Mouse (Mus musculus) R1 (cell line): Measurements from ENCODE around the gene Mctp1.

ENCODE experiments used
- DNase-seq: peaks from one replicate; pipeline ENCODE4 v3.0.0-alpha.2; 2018; ENCODE audit warnings: low read depth, low spot score

Gene Mctp1

DNA sequence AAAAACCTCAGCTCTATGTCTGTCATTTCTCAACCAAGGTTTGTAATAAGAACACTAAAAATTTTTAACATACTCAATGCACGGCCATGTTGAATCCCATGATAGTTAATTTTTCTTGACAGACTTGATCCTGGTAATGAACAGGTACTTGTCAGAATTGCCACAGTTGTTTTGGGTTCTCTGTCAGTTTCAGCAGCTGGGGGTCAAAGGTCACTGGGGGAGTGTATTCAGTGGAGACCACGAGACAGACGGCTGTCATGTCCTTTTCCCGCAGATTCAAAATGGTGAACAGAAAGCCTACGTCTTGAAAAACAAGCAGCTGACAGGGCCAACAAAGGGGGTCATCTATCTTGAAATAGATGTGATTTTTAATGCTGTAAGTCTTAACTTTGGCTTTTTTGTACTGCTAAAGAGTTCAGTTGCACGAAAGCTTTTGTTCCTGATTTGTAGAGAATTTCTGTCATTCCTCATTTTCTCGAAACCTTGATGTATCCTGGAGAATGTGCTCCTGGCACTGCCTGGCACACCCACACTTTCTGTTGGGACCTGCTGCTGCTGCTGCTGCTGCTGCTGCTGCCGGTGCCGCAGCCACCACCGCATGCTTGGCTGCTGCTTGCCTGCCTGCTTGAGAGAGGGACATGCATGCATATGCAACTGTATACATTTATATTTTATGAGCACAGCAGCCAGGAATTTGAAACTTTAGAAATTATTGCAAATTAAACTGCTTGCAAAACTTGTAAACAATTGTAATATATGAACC, 440.8 kb downstream of the Mctp1 start:
- DNase-seq = peak; percentile 6

DNA sequence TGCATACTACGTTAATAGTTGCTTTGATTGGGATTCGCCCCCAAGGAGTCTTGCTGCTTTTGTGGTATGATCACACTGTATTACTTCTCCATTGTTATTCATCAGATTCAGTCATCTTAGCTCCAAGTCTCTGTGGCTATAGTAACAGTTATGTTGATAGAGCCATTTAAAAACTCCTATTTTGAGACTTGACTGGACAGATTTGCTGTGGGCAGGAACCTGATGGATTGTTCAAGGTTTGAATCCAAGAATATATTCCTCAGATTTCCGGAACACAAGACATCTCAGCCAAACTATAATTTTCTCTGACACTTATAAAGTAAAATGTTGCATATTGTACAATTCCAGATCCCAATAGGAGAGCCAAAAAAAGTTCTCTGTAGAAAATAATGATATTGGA, 443.4 kb downstream of the Mctp1 start:
- DNase-seq = no peak

DNA sequence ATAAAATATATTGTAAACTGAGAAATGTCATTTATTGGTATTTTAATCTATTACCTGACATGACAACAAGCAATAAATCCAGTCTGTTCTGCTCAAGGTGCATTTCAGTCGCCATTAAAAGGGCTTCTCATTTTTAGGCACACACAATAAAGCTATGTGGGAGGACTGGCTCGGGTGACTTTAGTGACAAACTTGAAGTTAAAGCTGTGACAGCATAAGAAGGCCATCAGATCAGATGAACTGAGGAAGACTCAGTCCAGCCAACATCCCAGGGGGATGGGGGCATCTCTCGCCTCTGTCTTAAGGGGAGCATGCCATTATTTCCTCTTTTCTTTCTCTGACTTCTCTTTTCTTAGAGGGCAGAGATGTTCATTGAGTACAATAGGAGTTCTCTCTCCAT, 453.7 kb downstream of the Mctp1 start:
- no peak for DNase-seq

DNA sequence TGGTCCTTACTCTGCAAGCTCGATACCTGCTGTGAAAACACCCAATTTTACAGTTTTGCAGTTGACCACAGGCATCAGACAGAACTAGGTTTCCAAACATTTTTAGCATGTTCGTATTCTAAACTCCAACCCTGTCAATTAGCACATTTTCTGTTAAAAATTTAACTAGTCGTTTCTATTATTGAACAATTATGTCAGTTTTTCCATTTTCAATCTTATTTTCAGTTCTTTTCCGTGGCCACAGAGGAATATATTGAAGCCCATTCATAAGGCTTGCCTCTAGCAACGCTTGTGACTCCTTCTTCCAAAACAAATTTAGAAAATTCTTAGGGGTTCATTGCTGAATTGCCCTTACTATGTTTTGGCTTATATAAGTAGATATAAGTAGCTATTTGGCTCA, 456.4 kb downstream of the Mctp1 start:
- no peak for DNase-seq

DNA sequence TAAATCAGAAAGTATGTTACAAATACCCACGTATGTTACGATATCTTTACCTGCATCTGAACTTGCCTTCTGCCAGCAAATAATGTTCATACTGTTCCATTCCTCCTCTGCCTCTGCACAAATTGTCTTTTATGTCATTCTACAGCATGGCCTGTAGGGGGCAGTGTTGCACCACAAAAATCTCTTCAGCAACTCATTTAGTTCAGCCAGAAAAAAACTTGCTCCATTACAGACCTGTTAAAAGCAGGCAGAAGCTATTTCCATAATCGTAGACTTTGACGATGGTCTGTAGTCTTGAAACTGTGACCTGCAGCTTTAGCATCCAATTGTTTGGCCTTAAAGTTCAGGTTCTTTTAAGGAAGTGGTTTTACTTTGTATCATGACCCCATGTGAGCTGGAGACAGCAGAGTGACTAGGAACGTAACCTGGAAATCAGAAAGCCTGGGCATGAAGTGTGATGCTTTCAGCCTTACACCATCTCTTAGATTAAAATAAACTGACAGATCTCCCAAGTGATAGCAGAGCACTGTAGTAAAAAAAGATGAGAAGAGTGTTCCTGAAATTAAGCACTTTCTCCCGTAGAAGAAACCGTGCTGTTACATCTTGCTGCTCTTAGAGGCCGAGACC, 460.4 kb downstream of the Mctp1 start:
- DNase-seq = peak; percentile 57

DNA sequence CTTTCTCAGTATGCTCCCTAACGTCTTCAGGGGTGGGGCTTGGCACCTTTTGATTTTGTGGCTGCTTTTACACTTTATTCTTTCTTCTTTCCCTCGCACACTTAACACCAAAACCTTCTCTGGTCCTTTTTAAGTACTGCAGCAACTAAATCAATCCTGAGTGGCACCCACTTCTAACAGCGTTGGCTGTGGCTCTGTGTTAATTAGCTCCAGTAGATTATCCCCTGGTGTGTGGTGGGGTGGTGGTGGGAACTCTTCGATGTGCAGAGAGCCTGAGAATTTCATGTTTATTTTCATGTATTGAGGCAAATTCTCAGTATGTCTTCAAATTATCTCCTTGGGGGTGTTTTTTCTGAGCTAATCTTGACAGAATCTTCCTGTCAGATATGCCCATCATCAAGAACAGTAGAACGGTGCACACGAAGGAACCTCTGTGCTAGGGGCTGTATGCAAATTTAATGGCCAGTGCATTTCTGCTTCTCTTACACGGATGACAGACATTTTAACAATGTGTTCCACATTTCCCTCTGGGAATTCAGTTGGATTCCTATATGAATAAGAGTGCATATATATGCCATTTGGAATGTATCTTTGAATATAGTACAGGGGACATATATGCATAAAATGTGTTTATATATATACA, 466.2 kb downstream of the Mctp1 start:
- DNase-seq = no peak

DNA sequence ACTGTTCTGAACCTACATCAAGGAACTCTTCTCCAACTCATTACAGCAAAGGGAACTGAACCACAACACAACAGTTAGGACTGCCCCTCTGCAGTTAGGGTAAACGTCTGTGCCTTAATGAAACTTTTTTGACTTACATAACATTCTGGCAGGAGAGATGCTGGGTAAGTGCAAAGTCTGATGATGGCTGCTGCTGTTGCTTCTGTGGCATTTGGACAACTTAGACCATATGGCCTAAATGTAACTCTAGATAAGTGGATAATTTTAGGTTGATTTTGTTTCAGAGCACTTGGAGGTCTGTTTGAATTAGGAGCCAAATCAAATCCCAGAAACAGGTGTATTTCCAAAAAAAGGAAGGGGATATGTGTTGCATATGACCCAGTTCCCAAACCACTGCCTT, 470.0 kb downstream of the Mctp1 start:
- DNase-seq = no peak

DNA sequence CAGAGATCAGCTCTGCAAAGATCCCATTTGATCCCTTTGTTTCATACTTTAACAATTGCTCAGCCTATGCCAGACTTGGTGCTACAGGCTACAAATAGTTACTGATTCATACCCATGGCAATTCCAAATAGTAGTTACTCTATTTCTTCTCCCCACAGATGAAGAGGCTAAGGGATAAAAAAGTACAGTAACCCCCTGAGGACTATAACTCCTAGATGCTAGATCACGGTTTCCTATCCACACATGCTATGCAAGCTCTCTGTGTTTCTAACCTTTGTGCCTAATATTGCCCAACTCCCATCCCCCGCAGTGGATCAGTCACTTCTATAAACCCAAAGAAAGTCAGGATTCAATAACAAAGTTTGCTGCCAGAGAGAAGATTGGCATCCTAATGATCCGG, 470.7 kb downstream of the Mctp1 start:
- no peak for DNase-seq

DNA sequence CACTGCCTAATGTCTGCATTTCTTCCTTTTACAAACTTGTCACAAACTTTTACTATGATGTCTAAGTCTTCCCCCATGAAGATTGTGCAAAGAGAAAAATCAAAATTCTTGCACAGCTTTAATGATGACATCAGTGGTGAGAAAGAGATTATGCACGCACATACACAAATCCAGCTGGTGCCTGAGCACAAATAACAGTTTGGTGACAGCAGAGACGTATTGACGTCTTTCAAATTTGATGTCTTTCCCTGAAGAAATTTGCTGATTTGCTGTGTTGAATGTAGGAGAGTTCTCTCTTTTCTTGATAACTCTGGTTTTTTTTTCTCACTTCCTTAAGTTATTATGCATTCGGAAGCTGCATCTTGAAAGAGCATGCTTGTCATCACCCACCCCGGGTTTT, 472.7 kb downstream of the Mctp1 start:
- DNase-seq = no peak

DNA sequence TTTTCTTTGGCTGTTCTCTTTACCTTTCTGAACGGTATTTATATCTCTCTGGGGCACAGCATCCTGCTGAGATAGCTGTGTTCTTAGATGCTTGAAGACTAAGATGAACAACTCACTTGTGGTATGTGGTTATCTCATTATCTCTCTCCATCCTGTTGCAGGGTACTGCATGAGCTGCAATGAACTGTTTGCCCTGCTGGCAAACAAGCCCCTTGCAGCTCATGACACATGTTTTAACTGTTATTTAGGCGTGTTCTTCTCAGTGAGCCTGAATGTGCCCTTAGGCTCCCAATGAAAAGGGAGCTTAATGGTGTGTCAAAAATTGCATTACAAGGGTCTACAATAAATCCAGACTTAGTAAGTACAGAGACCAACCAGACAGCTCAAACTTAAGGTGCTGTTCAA, 473.7 kb downstream of the Mctp1 start:
- no peak for DNase-seq

DNA sequence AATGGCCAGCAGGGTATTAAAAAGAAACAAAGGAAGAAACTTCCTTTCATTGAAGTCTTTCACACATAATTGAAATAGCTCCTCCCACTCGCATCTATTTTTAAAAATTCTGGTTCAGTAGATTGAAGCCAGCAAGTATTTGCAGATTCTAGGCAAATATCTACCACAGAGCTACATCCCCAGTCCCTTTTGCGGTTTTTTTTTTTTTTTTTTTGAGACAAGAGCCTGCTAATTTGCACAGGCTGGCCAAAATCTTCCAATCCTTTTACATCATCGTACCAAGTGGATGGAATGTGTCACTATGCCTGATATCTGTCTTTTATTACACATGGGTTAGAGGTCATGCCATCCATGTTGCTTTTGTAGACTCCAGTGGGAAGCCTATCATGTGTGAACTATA, 486.0 kb downstream of the Mctp1 start:
- no peak for DNase-seq

DNA sequence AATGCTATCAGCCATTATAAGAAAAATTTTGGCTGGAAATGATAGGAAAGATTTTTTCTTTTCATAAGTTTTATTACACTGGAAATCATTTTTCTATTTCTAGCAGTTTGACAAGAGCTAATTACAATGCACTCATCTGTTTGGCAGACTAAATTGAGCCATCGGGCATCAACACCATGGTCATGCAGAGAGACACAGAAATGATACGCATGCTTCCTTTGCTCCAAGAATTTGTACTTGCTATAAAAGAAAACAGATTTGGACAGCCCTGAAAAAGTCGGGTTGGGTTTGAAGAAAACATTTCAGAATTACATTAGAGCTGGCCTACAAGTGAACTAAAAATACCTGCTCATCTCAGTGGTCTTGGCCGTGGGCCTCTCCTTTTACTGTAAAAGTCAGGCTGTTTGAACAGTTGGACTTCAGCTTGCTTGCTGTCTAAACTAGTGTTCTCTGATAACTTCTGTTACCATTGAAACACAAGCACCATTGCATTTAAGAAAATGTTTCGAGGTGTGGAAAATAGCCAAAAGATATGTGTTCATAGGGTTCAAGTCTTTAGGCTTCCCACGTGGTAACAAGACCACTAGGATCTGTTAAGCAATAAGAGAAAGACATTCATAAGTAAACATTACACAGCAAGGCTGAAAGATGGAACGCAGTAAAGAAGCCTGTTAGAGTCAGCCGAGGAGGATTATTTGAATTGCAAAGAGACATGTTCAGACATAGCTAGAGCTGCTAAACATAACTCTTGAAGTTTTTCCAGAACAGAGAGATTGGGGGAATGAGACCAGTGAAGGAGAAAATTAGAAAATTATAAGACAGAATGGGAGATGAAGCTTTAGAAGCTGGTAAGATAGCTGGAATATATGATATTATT, 493.8 kb downstream of the Mctp1 start:
- no peak for DNase-seq

DNA sequence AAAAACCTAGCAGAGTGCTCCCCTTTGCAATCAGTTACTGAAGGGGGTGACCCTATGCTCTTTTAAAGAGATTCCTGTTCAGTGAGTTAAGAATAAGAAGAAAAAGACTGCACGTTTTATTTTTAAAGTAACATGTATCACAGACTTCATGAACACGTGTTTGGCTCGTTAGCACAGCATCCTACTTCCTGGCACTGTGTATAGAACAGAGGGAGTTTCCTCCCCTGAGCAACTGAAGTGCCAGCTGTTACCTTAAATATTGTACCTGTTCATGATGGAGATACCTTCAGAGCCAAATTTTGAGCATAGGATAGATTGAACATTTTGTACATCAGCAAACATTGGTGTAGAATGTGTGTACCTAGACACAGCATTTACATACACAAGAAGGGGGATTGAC, 494.7 kb downstream of the Mctp1 start:
- no peak for DNase-seq

DNA sequence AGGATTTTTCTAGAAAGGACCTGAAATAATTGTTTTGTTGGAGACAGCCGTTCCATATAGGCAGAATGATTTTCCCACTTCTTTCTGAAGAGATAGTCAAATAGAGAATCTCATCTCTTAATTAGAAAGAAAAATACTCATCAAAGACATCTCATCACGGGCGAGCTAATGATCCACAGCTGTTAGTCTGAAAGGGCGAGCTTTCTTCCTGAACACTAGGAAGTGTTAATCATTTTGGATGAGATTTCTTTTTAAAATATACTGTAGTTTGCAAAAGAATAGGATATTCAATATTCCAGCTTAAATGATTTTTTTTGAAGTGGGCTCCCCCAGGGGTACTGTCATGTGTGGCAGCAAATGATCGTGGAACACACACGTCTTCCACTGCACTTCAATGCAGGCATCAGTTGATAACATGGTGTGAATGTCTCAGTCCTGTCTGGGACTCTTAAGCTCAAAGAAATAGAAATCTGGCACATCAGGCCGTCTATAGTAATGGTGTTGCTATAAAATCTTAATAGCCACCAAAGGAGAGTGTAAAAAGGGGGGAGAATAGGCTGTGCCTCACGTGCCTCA, 500.3 kb downstream of the Mctp1 start:
- DNase-seq = no peak

DNA sequence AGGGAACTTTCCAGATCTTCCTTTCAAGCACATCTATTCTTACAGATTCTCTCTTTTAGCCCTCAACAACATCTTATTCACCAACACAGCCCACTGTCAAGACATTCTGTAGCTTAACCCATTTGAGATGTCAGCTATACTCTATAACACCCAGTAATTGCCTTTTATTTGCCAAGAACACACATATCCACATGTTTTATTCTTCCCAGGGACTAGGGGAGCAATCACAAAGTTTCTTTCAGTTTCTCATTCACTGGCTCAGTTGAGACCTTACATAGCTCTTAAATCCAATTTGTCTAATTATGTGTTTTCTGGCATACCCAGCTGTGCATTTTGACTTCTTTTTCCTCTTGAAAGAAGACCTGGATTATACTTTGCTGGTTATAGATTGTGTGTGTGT, 508.7 kb downstream of the Mctp1 start:
- DNase-seq = no peak

DNA sequence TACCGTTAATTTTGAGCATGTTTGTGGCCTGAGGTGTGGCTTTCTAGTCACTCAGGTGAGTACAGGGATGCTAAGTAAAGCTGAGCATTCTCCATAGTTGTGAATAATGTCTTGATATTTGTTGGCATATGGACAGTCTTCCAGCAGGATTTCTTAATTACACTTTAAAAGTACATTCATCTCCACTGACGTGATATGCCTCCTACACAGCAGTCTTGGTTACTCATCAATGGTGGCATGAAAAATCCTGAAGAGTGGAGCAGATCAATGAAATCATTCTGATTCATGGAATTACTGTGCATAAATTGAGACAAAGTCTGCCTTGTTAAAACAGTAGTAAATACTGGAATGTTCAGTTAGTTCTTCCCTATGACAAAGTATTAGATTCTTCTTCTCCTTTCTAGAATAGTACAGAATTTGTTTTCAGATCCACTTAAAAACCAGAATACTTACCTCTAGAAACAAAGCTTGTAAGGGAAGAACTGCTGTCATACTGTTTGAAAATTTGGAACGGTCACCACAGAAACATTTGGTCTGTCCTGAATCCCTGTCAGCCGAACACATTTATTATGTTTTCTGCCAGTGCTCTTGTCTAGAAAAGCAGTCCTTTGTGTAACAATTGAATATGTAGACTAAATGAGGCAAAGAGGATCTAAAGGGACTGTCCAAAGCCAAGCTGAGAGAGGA, 511.6 kb downstream of the Mctp1 start:
- no peak for DNase-seq

DNA sequence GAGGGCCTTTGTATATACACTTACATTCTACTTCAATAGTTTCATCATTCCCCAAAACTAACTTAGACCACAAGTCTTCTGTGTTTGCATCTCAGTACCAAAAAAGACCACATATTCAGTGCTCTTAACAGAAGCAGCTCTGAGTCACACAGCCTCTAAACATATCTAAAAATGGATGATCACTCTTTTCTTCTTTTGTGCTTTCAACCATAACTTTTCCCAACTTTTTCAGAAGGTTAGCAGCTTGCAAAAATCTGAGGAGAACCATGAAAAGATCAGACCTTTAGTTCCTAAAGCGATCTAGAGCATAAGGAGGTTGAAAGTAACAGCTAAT, 512.1 kb downstream of the Mctp1 start:
- DNase-seq = no peak

DNA sequence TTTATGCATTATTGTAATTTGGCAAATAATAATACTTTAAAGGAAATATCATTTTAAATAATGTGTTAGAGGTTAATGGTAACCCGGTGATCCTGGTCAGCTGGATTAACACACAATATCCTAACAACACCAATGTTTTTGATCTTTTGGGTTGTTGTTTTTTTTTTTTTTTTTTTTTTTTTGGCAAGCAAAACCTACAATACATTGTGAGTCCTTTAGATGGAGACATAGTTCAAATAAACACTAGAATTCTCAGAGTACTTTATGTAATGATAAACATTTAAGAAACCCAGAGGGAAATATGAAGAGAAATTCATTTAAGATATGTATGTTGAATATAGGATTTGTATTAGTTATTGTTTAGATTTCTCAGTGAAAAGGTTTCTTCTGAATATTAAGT, 534.0 kb downstream of the Mctp1 start:
- no peak for DNase-seq

DNA sequence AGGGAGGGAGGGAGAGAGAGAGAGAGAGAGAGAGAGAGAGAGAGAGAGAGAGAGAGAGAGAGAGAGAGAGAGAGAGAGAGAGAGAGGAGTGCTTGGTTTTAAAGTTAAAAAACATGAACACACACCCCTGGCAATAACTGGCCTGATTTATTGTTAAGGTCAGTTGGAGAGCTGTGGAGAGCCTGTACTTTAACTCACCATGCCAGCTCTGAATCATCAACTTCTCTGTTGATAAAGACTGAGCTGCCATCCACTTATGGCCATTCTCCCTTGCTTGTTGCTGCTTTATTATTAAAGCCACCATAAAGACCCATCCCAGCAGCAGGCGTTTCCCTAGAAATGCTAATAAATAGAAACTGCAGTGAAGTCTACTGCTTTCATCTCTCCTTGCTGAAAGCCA, 542.5 kb downstream of the Mctp1 start:
- DNase-seq = no peak

DNA sequence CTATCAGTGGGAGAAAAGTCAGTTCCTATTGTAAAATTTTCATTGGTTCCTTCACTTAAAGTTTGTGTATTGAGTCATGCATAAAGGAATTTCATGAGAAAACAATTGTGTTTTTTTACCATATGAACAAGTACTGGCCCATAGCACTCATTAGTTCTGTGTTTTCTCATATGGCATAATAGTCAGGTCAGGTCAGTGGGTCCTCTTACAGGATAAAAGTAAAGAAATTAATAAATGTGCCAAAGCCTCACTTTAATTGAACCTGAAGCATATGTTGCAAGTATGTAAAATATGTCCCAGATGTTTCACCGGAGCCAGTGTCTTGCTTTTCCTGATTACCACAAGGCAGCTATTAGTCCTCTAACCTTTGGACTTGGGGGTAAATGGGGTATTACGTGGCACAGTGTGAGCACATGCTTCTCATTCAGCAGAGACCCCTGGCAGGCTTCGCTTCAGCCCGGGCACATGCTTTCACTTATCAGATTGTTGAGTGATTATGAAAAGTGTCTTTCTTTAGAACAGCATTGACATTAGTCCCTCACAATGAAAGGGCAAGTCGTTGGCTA, 543.6 kb downstream of the Mctp1 start:
- no peak for DNase-seq

DNA sequence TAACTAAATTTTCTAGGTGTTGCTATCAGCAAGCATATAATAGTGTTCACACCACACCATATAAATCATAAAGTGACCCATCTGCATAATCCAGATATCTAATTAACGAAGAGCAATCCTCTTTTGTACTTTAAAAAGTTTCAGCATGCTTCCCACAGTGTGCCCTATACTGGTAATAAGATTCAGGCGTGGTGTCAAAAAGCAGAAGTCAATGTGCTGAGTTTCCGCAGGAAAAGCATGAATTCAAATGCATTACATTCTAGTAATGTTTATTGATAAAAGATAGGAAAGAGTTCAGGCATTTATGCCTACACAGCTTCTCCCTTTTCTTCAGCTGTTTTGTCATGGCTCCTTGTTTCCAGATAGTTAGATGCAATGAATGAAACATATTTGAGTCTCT, 544.8 kb downstream of the Mctp1 start:
- DNase-seq = no peak
